Mouse (Mus musculus): ENCODE data around the gene Ugt1a8.
"Not testable (repeated sequence)": the region's sequence is repeated elsewhere in the genome, so short reads cannot be mapped to it uniquely, and the experiment has no call there.

Ugt1a8 gene

DNA sequence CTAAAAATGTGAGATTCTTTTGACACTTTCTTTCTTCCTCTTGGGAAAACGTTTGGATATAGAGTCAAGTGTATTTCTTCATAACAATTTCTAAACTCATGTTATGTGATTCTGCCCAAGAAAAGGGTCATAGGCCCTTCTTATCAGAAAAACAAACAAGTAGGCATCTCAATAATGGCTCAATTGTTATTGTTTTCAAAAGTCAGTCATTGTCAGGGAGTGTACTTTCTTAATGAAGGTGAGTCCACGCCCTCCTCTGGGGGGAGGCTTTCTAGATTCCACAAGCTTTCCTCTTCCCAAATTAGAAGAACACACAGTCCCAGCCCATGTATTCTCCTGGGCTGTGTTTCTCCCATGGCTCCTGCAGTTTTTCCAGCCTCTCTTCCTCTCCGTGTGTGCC lies at the start of gene Ugt1a8:
Gene Ugt1a8 (plus strand): TSS at position 301 of the 400 bp plus-strand sequence.
- DNase-seq (ENCODE audit: low read depth, low spot score) = no peak

DNA sequence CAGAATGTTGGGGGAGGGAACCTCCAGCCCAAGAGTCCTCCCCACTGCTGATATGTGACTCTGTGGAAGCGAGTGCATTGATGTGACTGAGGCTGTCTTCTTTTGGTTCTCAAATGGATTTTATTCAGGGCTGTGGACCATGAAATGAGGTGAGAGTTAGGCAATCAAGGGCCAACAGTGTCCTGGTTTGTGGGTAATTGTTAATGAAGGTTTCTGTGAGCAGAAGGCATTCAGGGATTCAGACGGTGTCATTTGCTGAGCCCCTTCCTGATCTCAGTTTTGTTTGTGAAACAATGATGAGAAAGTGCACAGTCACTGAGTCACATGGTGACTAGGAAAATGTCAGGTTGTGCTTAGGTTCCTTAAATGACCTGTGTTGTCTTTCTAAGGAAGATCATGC lies 44.6 kb upstream of the Ugt1a8 start:
- not testable (repeated sequence) for DNase-seq (ENCODE audit: low read depth, low spot score)

DNA sequence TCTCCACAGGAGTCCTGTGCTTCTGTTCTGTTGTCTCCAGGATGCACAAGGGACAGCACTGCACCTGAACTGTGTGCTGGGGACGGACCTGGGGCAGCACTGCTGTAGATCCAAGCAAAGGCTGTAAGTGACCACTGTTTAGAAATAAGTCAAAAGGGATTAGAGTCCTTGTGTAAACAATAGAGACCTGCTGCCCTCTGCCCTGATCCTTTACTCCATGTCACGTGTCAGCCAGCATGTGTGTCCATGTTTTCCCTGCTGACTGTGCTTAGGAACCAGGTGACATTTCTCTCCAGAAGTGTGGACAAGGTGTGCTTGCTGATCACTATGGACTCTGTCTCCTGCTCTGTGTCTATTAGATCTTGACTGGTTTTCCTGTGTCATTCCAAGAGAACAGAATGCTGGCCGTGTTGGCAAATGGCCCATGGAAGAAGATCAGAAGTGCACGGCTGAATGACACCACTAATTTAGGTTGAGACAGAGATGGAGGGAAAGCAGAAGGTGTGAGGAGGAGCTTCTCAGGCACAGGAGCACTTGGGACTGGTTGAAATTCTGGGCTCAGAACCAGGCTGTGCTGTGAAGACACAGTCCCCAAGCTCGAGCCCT lies 42.7 kb upstream of the Ugt1a8 start:
- not testable (repeated sequence) for DNase-seq (ENCODE audit: low read depth, low spot score)

DNA sequence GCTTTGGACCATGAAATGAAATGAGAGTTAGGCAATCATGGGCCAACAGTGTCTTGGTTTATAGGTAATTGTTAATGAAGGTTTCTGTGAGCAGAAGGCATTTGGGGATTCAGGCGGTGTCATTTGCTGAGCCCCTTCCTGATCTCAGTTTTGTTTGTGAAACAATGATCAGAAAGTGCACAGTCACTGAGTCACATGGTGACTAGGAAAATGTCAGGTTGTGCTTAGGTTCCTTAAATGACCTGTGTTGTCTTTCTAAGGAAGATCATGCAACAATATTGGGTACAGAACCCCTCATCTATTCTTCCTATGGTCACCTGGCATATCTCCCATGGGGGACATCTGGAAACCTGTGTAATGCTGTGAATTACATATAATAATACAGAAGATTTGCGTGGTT lies 40.2 kb upstream of the Ugt1a8 start:
- not testable (repeated sequence) for DNase-seq (ENCODE audit: low read depth, low spot score)

DNA sequence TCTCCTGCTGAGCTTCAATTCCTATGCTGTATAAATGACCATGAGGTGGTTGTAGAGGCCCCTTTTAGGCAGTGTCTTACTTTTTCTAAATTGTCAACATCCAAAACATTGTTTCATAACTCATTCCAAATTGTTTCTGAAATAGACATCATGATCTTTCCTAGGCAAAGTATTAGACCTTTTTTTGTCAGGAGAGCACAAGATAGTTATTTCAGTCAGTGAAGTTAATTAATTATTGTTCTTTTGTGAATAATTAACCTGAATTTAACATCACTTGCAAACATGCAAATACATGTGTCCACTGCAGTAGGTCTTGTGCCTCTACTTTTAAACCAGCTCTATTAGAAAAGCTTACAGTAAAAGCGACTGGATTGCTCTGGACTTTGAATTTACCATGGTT lies 32.5 kb upstream of the Ugt1a8 start, which contains the start of gene Ugt1a10:
Gene Ugt1a10 (plus strand): TSS at position 301 of the 400 bp plus-strand sequence.
- DNase-seq (ENCODE audit: low read depth, low spot score) = no peak

DNA sequence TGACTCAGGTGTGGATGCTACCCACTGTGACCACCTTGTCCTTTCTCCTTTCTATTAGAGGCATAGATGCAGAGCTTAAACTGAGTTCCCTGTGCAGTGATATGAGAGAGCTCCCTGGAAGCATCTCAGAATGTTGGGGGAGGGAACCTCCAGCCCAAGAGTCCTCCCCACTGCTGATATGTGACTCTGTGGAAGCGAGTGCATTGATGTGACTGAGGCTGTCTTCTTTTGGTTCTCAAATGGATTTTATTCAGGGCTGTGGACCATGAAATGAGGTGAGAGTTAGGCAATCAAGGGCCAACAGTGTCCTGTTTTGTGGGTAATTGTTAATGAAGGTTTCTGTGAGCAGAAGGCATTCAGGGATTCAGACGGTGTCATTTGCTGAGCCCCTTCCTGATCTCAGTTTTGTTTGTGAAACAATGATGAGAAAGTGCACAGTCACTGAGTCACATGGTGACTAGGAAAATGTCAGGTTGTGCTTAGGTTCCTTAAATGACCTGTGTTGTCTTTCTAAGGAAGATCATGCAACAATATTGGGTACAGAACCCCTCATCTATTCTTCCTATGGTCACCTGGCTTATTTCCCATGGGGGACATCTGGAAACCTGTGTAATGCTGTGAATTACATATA lies 21.0 kb upstream of the Ugt1a8 start:
- not testable (repeated sequence) for DNase-seq (ENCODE audit: low read depth, low spot score)

DNA sequence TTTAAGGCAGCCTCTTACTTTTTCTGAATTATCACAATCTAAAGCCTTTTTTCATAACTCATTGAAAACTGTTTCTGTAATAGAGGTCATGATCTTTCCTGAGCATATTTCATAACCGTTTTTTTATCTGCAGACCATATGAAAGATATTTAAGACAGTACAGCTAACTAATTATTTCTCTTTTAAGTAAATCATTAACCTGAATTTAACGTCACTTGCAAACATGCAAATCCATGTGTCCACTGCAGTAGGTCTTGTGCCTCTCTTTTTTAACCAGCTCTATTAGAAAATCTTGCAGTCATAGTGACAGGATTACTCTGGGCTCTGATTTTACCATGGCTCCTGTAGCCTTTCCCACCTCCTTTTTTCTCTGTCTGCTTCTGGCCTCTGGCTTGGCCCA lies 17.1 kb upstream of the Ugt1a8 start, which contains the start of gene Ugt1a9:
Gene Ugt1a9 (plus strand): TSS at position 306 of the 400 bp plus-strand sequence.
- no peak for DNase-seq (ENCODE audit: low read depth, low spot score)

DNA sequence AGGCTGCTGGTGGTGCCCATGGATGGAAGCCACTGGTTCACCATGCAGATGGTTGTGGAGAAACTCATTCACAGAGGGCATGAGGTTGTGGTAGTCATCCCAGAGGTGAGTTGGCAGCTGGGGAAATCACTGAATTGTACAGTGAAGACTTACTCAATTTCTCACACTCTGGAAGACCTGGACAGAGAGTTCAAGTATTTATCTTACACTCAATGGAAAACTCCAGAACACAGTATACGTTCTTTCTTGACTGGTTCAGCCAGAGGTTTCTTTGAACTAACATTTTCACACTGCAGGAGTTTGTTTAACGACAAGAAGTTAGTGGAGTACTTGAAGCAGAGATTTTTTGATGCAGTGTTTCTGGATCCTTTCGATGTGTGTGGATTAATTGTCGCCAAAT lies 16.7 kb upstream of the Ugt1a8 start:
- no peak for DNase-seq (ENCODE audit: low read depth, low spot score)

DNA sequence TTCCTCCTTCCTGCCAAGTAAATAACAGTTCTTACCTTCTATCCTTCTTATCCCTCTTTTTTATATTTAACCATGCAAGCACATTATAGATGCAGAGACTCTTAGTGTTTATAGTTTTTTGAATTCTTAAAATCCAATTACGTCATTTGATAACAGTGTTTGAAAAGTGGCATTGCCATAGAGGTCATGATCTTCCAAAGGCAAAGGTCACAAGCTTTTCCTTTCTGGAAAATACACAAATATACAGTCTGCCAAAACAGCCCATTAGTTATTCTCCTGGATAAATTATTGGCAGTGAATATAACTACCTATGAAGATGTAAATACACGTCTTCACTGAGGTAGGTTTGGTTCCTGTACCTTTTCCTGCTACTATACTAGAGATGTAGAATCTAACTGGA lies 13.1 kb upstream of the Ugt1a8 start:
- DNase-seq (ENCODE audit: low read depth, low spot score) = no peak

DNA sequence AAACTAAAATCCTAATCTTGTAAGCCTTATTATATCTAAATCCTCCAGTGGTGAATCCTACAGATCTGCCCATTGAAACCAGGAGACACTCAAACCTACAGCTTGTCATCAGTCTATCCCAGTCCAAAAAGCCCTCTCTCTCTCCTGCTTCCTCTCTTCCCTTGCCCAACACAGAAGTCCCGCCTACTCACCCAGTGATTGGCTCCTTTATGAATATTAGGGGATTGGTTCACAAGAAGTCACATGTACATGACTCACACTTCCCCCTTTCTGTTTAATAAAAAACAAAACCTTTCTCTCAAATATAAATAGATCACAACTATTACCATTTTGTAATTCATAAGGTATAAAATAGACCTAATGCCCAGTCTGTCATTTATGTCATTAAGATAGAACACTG lies 10.5 kb upstream of the Ugt1a8 start:
- no peak for DNase-seq (ENCODE audit: low read depth, low spot score)

DNA sequence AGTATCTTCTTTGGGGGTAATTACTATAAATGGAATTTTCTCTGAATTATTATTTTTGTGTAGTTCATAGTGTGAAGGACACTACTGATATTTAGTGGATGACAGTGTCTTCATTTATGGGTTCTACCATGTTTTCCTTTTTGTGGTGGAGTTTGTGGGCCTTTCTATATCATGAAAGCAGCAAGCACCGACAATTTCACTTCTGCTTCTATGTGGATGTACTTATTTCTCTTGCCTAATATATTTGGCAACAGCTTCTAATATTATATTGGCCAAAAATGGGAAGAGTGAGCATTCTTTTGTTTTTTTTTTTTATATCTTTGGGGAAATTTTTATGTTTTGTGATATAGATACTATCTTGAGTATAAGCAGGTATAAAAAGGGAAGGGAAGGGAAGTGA lies 5.9 kb upstream of the Ugt1a8 start:
- no peak for DNase-seq (ENCODE audit: low read depth, low spot score)

DNA sequence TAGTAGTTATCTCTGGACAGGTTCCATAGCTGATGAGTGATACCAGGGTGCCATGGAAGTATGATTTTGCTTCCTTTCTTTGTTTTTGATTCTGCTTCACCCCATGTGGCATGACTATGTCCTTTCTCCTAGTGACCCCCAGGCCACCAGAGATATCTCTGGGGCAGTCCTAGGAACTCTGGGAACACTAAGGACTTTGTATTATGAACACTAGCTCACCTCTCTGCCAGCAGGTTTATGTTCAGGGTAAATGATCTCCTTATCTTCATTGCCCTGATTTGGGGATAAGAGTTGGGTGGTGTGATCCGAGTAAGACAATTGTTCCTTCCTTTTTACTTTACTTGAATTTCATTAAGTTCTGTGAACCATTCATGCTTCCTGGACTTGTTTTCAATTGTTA lies 1.5 kb upstream of the Ugt1a8 start:
- no peak for DNase-seq (ENCODE audit: low read depth, low spot score)

DNA sequence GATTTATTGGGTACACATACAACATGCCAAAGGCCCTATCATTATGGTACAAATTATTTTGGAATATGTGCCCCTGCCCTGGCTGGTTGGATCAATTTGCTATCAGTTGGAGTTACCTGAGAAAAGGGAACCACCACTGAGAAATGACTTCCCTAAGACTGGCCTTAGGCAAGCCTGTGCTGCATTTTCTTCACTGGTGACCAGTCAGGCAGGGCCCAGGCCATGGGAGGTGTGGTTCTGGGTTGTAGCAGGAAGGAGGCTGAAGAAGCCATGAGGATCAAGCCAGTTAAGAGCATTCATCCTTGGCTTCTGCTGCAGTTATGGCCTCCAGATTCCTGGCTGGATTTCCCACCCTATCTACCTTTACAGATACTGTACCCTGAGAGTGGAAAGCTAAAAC lies 4.7 kb downstream of the Ugt1a8 start:
- DNase-seq (ENCODE audit: low read depth, low spot score) = no peak

DNA sequence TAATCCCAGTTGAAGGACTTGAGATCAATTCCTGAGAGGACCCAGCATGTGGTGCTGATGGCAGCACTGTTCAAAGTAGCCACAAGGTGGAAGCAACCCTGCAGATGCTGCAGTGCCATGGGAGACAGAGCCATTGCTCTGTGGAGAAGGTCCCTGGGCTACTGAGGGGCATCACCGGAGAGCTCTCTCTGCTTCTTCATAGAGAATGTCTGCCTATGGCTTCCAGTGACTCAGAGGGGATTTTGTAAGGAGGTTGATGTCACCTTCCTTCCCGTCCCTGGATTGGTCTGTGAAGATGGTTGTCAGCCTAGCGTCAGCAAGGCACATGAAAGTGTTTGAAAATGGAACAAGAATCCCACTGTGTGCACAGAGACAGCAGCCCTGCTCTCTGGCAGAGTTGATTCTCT lies 6.7 kb downstream of the Ugt1a8 start:
- DNase-seq (ENCODE audit: low read depth, low spot score) = peak; percentile 17

DNA sequence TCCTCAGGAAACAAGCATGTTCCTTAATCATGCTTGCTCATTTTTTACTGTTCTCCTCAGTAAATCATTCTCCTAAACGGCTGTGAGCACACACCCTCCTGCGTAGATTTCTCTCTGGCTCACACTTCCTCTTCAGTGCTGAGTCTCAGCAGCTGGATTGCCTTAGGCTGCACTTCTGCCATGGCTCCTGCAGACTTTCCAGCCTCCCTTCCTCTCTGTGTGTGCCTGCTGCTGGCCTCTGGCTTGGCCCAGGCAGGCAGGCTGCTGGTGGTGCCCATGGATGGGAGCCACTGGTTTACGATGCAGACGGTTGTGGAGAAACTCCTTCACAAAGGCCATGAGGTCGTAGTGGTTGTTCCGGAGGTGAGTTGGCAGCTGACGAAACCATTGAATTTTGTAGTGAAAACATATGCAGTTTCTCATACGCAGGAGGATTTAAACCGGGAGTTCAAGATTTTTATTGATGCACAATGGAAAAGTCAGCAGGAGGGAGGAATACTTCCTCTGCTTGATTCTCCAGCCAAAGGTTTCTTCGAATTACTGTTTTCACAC lies 7.4 kb downstream of the Ugt1a8 start, which contains the start of gene Ugt1a7c:
Gene Ugt1a7c (plus strand): TSS at position 122 of the 552 bp plus-strand sequence.
- no peak for DNase-seq (ENCODE audit: low read depth, low spot score)

DNA sequence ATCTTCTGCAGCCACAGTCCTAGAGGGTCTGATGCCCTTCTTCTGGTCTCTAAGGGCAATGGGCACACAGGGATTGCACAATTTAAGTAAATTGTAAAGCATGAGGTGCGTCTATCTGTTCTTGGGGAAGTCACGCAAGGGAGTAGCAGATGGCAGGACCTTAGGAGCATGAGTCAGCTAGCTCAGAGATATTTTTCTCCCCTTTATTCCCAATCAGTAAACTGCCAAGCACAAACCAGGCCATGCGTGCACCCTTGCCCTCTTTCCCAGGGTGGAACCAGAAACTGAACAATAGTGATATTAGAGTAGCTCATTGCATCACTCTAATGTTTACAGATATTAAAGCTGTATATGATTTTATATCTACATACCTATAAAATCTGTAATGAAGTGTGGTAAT lies 10.9 kb downstream of the Ugt1a8 start:
- not testable (repeated sequence) for DNase-seq (ENCODE audit: low read depth, low spot score)

DNA sequence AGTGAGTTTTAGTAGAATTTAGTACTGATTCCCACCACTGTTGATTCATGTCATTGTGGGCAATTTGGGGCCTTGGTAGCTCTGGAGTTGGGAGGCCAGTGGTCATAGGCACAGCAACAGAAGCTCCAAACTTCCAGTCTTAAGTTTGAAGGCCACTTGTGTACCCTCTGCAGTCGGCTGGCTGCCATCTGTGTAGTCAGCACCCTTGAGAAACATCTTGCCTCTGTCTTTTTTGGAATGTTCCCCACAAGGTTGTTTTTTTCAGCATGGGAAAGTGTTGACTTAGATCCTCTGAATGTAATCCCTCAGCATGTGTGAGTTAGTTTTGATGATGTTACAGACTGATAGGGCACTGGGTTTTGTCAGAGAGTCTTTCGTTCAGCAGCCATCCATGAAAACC lies 12.1 kb downstream of the Ugt1a8 start:
- not testable (repeated sequence) for DNase-seq (ENCODE audit: low read depth, low spot score)

DNA sequence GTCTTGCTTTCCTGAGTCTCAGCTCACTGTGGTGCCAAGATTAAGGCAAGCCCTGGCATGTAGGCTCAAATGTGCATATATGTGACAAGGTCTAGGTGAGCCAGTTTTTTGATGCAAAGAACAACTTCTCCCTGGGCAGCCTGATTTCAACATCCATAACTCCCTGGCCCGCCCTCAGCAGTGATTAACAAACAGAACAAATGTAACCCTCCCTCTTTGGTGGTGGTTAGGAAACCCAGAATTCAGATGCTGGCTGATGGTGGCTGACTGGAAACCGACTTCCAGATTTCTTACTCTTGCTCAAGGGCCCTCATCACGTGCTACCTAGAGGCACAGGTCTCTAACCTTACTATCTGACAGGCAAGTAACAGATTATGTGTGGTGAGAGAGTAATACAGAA lies 15.4 kb downstream of the Ugt1a8 start, which contains the start of gene Ugt1a6b:
Gene Ugt1a6b (plus strand): TSS at position 234 of the 400 bp plus-strand sequence.
- not testable (repeated sequence) for DNase-seq (ENCODE audit: low read depth, low spot score)

DNA sequence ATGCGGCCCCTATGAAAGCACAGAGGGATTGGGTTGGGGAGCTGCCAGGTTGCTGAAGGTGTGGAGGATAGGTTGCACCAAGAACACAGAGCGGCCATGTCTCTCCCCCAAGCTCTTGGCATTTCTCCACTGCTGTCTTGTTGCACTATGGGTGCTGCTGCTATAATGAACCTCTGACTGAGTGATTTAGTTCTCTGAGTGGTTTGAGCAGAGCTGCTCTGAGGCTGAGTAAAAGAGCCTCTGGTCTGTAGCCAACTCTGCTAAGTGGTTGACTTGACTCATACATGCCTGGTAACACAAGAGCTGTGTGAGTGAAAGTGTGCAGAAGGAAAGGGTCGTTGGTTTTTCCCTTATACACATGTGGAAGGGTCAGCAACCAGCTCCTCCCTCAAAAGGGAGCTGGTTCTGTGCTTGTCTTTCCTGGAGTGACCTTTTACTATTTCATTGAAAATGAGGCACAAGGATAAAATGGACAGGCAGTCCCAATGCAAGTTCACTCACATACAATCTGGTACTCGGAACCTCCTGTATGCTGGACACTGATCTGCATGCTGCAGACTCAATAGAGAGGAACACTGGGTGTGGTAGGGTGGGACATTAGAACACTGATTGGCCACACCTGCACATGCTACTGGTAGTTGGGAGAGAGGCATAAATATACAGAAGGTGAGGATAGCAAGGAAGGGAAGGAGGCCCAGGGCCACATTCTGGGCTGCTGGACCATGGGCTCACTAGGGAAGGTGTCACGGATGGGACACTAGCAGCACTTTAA lies 16.3 kb downstream of the Ugt1a8 start:
- DNase-seq (ENCODE audit: low read depth, low spot score) = not testable (repeated sequence)

DNA sequence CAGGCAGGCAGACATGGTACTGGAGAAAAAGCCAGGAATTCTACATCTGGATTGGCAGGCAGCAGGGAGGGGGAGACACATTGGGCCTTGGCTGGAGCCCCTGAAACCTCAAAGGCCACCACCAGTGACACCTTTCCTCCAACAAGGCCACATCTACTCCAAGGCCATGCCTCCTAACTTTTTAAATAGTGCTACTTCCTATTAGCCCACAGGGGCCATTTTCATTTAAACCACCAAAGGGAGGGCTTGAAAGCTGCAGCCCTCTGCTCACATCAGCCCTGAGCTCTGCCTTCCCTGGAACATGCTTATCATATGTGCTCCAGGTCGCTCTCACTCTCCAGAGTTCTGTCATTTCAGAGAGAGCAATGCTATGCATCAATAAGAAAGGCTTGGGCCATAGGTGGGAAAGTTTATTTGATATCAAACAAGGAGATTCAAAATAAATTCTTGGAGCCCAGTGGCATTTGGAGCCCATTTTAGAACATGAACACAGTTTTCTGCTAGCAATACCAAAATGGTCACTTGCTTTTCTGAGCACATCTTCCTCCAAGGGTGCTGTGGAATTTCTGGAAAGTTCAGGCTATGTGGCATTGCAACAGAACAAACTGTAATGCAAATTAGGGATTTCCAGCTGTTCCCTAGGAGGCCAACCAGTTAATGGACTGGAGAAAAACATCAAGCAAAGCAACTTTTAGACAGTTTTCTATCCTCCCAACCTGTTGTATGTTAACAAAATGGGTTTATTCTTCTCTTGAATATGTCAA lies 17.2 kb downstream of the Ugt1a8 start:
- no peak for DNase-seq (ENCODE audit: low read depth, low spot score)

DNA sequence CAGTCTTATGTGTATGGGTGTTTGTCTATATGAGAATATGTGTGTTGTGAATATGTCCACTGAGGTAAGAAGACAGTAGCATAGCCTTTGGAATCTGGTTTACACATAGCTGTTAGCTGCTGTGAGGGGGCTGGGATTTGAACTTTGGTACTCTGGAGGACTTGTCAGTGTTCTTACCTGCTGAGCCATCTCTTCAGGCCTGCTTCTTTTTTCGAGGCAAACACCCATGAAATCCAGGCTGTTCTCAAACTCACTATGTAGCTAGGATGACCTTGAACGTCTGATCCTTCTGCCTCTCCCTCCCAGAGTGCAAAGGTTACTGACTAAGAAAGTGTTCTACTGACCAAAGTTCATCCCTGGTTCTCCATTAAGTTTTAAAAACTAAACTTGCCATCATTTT lies 18.0 kb downstream of the Ugt1a8 start:
- DNase-seq (ENCODE audit: low read depth, low spot score) = no peak
